Mouse (Mus musculus) brain, adult 2 months (tissue): Measurements from ENCODE around the gene Zmynd8.
A peak's percentile ranks its signal among the peaks of the same experiment; 100 is the strongest.
"Not testable (repeated sequence)": the region's sequence is repeated elsewhere in the genome, so short reads cannot be mapped to it uniquely, and the experiment has no call there.

Source experiments
- DNase-seq: peaks from one replicate; pipeline ENCODE4 v3.0.0; 2011; ENCODE audit warnings: low read depth, low spot score

Gene Zmynd8

DNA sequence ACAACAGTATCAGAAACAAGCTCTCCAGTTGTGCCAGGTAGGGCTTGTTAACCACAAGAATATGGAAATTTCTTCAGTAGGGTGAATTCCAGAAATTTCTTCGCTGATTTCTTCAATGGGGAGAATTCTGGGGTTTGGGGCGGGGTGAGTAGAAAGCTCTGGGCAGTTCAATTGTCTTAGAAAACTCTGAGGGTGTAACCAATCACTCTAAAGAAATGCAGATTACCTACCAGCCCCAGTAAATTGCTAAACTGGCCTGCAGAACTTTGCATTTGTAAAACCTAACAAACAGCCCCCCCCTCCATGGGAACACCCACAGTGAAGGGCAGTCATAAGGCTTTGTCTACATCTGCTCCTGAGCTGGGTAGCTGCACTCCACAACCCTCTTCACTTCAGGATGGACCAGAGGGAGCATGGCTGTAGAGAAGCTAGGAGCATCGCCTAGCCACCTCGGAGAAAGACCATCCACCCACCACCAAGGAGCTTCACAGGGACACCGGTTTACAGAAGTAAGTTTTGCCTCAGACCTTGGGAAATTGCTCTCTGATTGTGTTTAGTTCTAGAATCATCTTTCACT is 88.8 kb downstream of the Zmynd8 start:
- DNase-seq: no peak

DNA sequence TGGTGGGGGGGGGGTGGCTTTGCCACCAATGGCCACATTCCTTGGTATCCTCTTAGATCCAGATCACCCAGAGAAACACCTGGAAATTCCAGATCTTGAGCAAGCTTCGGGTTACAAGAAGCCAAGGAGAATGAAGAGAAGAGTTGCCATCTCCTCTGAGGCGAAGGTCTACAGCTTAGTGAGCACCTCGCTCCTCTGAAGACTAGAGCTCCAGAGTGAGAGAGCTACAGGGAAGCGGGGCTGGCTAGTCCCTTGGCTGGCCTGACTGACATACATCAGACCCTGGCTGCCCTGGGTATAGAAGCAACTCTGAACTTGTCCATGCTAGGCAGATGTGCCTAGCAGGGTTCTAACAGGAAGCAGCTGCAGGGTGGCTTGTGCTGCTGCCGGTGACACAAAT is 89.7 kb downstream of the Zmynd8 start:
- no peak for DNase-seq

DNA sequence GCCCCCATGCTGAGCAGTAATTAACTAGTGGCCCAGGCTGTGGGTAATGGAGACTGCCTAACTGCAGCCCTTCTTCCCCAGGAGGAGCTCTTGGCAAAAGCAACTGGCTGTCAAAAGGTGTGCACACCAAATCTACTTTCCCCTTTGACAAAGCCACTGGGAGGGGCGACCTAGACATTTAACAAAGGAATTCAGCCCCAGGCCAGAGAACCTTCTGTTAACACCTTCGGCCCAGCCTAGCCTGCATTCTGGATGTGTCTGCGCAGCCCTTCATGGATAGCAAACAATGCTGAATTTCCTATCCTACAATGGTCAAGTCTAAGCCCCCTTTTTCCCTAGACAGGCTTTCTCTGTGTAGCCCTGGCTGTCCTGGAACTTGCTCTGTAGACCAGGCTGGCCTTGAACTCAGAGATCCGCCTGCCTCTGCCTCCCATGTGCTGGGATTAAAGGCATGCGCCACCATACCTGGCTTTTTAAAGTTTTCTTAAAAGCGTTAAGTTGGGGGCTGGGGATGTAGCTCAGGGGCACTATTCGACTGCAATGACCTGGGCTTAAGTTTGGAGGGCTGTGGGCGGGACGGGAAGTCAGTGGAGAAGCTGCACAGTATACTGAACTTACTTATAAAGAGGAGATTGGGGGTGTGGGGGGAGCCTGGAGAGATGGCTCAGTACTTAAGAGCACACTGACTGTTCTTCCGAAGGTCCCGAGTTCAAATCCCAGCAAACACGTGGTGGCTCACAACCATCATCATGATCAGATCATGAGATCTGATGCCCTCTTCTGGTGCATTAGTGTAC is 90.4 kb downstream of the Zmynd8 start:
- no peak for DNase-seq

DNA sequence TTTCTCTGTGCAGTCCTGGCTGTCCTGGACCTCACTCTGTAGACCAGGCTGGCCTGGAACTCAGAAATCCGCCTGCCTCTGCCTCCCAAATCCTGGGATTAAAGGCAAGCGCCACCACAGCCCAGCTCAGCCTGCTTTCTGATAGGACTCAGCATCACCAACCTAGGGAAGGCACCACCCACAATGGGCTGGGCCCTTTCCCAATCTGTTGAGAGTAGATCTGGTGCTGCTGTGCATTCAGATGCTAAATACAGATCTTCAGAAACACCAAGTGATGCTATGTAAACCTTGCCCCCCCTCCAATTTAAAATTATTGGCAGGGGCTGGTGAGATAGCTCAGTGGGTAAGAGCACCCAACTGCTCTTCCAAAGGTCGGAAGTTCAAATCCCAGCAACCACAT is 98.6 kb downstream of the Zmynd8 start:
- not testable (repeated sequence) for DNase-seq

DNA sequence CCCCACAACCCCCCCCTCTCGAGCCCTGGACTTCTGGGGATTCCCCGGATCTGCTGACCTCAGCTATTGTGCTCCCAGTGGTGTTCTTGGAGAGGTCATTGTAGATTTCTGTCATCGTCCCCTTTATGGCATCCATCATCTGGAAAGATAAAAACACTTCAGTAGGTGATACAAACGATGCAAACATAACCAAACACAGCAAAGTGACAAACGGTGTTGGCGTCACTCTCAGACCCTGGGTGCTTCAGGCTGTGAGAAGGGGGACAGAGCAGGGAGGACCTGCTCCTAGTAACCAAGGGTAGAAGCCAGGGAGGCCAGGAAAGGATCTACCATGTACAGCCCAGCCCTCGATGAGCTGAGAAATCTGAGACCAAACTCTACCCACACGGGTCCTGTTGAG is 100.9 kb downstream of the Zmynd8 start:
- DNase-seq: no peak

DNA sequence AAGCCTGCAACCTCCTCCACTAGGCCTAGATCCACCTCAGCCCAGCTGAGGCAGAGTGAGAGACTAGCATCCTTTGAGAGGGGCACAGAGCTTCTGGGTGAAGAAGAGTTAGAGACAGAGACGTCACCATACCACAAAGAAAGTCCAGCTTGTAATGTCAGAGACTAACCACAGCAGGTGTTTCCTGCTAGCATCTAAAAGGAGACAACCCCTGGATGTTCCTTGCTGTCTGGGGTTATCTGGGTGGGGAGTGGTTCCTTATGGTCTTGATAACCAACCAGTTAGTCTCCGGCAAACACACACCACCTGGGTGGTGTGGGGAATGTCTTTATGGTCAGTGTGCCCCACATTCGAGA is 105.6 kb downstream of the Zmynd8 start:
- no peak for DNase-seq

DNA sequence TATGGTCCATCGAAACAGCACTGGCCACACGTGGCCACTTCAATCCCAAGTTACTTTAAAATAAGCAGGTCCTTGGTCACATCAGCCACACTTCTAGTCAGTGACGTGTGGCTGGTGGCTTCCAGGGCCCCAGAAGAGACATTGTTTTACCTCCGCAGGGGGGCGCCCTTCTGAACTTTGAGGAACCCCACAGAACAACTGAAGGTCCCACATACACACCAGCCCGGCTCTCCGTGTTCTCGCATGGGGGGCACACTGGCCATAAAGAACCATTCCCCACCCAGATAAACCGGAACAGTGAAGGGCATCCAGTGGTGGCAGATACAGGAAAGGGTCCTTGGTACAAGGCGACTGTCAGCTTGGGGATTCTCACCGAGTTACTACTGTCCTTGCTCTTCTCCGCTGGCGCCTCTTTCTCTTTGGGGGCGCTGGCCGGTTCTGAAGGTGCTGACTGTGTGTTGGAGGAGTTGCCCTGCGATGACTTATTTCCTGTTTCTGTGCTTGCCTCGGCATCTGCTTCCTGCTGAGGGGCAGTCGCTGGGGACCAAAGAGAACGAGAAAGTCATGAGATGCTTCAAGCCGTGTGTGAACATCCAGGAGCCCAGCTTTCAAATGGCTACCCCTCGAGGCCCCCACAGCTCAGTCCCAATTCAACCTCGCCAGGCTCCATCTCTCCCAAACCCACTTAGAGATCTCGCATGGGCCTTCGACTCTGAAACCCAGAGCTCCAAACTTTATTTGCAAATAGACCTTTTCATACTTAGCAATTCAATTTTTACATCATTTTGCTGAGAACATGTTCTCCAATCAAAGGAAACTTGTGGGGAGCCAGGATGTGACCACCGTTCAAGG is 106.2 kb downstream of the Zmynd8 start:
- DNase-seq: no peak

DNA sequence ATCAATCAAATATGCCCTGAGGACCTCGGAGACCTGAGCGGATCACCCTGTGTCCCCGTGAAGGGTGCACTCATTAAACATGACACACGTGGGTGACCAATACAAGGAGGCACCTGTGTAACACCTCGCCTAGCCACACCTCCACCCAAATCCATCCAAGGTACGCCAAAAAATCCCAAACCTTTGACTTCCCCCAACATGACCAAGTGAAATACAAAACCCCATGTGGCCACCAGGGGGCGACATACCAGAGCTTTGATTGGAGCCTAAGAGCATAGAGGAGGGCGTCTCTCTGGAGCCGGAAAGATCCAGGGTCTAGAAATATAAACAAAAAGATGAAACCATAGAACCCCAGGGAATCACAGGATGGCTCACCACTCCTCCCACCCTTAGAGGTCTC is 107.2 kb downstream of the Zmynd8 start:
- DNase-seq: peak; percentile 75

DNA sequence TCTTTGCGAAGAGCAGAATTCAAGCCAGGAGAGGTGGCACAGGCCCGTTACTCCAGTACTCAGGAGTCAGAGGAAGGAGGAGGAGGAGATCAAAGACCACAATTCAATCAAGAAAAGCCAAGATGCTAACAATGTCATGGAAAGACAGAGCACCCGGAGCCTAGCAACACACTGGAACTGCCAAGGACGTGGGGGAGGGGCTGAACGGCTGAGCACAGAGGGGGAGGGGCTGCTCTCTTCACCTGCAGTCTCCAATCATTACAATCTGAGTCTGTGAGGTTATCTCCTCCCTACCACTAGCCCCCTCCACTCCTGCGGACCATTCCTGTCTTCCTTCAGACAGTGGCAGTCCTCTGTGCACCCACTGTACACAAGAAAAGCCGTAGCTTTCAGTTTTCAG is 107.8 kb downstream of the Zmynd8 start:
- no peak for DNase-seq

DNA sequence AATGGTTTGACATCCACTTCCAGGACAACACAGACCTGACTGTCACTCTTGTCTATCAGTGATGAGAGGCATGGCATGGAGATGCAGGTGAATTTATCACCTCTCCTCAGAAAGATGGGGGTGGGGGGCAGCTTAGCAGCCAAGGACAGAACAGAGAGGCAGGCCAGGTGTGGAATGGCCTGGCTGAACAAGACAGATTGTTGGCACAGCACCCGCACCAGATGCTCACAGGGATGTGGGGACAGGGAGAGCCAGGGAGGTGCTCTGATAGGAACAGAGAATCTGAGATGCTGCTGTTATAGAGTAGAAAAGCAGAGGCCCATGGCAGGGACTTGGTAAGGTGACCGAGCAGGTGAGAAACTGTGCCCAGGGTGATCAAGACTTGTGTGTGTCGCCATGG is 109.1 kb downstream of the Zmynd8 start:
- DNase-seq: no peak

DNA sequence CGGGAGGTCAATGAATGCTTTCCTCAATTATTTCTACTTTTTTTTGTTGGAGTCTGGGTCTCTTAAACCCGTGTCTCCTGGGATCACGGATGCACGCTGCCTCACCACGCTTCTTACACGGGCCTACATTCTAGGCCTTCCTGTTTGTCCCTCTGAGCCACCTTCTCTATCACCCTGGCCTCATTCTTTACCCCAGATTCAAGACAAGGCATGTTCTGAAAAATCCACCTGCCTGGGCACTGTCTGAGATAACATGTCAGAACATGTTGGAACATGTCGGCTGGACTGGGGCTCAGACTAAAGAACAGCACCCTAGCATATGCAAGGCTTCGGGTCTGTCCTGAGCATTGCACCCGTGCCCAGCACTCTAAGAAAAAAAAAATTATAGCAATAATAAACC is 110.0 kb downstream of the Zmynd8 start:
- no peak for DNase-seq

DNA sequence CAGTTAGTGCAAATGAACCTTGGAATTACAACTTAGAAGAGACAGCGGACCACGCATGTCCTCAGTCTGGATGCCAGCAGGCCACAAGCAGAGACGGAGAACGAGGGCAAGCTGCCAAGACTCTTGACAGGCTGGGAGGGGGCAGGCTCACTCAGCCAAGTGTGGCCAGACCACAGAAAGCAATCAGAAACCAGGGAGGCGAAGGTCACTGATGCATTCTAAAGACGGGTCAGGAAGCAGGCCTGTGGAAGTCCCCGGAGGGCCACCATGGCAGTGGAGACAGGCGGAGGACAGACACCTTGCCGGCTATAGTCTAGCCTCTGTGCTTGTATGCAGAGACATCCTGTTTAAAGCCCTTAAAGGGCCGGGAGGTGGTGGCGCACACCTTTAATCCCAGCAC is 110.8 kb downstream of the Zmynd8 start:
- DNase-seq: peak; percentile 96

DNA sequence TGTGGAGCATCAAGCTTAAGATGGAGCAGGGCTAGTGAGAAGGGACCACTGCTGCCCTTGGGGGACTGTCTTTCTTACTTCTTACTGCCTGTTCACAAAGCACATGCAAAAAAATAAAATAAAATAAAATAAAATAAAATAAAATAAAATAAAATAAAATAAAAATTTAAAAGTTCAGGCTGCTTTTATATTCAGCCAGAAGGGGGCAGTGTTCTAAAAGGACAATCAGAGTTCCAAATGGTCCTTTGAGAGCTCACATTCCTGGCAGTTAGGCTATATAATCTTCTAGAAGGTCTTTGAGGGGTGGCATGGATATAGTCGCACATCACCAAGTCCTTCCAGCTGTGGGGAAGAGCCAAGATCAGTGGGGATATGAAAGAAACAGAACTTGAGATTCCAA is 112.3 kb downstream of the Zmynd8 start:
- no peak for DNase-seq

DNA sequence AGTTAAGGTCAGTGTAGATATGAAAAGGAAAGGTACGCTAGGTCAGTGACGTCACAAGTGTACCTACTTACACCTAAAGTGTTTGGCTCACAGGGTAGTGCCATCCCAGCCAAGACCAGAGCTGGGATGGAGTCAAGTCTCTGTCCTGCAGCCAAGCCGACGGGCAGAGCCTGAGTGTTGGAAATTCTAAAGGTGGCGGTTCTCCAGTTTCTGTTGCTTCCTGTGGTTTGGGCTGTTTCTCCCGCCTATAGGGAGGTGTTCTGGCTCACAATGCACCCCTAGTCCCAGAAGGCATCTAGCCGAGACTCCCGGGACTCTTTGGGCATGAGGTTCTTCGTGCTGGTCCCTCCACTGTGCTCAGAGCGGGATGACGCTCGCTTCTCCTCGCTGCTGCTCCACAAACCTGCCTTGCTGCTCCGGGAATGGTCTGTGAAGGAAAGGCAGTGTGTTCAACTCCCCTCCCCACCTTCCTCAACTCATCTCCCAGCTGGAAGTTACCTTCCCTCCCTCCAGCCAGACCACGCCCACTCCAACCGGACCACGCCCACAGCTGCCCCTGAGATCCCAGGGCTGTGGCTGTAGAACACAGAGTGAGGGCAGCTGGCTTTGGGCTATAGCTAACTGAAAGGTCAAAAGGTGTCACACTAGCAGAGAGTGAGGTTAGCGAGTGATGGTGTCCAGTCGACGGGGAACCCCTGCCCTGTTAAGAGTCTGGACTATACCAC is 113.3 kb downstream of the Zmynd8 start:
- DNase-seq: peak; percentile 62

DNA sequence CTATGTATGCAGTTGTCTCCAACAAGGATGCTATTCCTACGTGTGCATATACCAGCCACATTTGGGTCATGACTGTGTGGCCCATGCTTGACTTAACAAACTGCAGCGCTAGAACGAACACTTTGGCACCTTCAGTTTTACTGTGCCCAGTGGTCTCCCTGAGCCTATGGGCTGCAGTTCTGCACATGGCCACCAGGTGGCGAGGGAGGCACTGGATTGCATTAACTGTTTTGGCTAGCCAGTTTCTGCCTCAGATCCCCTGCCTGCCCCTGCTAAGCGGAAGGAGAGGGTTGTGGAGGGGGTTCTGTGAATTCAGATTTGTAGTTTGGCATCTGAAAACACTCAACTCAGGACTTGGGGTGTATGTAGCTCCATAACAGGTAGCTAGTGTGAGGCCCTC is 116.5 kb downstream of the Zmynd8 start:
- peak; percentile 78 for DNase-seq

DNA sequence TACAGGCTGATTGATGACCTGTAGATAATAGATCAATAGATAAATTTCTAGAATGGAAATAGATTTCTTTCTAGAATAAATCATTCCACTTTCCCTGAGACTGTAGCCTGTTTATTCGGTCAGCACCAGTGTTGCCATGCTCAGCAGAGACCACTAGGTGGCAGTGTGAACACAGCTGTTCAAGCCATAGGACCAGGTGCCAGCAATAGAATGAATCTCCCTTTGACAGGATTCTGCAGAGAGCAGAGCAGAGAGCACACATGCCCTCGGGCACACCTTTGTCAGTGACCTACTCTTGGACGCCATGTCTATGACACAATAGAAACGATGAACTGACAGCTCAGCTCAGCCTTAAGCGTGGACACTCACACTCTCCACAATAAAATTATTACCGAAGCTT is 119.9 kb downstream of the Zmynd8 start:
- peak; percentile 93 for DNase-seq

DNA sequence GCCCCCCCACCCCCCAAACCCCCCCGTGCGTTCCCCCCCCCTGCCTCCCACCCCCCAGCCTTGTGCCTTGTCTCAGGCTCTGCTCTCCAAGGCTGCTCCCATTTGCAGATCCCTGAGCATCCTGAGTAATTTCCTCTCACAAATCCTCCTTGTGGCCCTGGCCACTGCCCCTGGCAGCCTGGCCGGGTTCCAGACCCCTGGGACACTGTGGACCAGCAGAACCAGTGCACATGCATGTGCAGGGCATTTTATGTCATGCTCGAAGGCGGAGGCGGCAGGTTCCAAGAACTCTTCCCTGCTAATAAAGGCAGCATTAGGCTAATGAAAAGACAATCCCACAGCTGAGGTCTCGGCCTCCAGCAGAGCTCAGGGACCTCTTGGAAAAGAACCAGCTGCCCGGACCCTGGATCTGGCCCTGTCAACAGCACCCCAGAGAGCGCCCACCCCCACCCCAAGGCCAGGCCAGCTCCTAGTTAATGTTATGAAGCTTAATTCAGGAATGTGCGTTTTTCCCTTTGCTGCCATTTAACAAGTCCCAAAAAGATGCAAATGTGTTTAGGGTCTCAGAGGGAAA is 129.4 kb downstream of the Zmynd8 start:
- no peak for DNase-seq

DNA sequence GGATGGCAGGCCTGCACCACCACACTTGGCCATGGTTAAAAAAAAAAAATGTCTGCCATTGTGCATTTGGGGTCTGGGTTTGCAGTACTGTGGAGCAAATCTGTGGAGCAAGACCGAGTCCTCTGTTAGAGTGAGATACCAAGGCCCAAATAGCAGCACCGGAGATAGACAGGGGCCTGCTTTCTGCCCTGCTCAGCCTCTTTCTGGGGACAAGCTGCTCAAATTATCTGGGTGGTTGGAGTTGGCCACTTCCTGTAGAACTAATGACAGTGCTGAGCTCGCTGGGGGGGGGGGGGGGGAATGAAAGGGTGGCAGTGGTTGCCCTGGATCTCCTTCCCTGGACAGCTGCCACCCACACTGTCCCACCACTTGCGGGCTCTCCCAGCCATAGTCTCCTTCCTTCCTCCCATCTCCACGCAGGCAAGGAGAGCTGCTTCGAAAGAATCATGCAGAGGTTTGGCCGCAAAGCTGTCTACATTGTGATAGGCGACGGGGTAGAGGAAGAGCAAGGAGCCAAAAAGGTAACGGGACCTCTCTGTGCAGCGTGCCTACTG is 129.9 kb downstream of the Zmynd8 start:
- DNase-seq: no peak

DNA sequence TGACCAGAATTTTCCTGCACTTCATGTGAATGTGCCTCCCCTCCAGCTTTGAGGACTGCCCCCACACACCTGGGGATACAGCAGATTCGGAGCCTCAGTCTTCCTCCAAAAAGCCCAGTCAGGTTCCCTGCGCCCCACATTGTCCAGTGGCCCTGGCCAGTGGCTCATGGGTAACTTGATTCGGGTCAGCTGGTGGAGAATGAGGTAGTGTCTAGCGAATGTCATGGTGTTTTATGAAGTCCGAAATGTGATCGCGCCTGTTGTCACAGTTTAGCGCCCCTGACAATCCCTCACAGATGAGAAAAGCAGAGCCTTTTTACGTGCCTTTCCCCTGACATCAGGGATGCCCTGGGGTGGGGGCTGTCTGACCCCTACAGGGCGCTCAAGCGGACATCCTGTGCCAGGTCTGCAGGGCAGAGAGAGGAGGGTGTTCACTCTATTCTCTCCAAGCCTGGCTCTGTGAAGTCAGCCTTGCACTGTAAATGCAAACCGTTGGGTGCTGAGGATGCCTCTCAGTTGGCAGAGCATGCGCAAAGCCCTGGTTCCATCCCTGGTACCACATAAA is 139.3 kb downstream of the Zmynd8 start:
- no peak for DNase-seq

DNA sequence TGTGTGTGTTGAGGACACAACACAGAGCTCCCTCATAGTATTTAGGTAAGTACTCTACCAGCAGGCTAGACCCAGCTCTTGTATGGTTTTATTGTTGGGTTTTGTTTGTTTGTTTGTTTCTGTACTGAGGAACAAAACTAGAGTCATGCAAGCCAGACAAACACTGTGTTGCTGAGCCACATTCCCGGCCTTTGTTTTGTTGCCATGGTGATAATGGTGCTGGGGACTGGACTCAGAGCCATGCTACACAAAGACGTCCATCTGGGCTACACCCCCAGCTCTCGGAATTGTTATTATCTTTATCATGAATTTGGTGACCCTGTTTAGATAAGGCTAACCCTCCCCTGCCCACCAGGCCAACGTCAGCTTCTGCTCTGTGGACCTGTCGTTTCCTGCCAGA is 140.3 kb downstream of the Zmynd8 start:
- no peak for DNase-seq

DNA sequence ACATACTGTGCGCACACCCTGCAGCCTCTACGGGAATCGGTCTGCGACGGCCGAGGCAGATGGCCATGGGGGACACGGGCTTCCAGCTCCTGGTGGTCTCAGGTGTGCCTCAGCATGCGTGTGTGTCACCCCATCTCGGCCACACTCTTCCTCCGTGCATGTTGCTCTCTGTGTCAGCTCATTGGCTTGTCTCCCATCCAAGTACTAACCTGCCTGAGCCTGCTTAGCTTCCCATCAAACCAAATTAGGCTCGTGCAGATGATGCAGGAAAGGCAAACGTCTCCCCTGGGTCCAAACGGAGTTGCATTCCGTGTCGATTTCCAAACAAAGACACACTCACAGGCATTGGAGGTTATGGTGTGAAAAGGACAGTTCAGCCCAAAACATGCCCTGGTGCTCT is 141.0 kb downstream of the Zmynd8 start:
- no peak for DNase-seq
